Mouse (Mus musculus) midbrain, embryonic 10.5 days (tissue): ENCODE measurements around the gene Cadm4. TPM values are rescaled to one million over a fixed set of nuclear protein-coding genes. Genes with fewer than 3 reads are reported as not detected.
A peak's percentile ranks its signal among the peaks of the same experiment; 100 is the strongest.

Experiments
- DNase-seq: peaks from one replicate; pipeline ENCODE4 v3.0.0-alpha.2; 2017; ENCODE audit warnings: low spot score
- H3K27ac ChIP-seq: fragments of 300-500 bp; sonication (generic); replicated peaks from 2 replicates; pipeline ENCODE4 v1.5.1; 2016; ENCODE audit warnings: mild to moderate bottlenecking
- H3K27me3 ChIP-seq: fragments of 300-500 bp; sonication (generic); 2 replicates; pipeline ENCODE4 v1.6.1; 2016; ENCODE audit warnings: low read depth, mild to moderate bottlenecking; ENCODE audit not compliant: poor library complexity, severe bottlenecking
- H3K36me3 ChIP-seq: fragments of 300-500 bp; sonication (generic); 2 replicates; pipeline ENCODE4 v1.6.1; 2016; ENCODE audit warnings: mild to moderate bottlenecking, moderate library complexity
- H3K4me1 ChIP-seq: fragments of 300-500 bp; sonication (generic); 2 replicates; pipeline ENCODE4 v1.6.1; 2016
- H3K4me3 ChIP-seq: fragments of 300-500 bp; sonication (generic); 2 replicates; pipeline ENCODE4 v1.5.1; 2016; ENCODE audit warnings: mild to moderate bottlenecking, moderate library complexity
- H3K9me3 ChIP-seq: fragments of 300-500 bp; sonication (generic); replicated peaks from 2 replicates; pipeline ENCODE4 v1.6.1; 2016; ENCODE audit warnings: mild to moderate bottlenecking
- WGBS: fragments of 180-500 bp; shearing (Covaris S2); methylation state at CpG from one replicate; pipeline ENCODE4 v1.1.7; 2016; 5-methylcytosine and 5-hydroxymethylcytosine counted together
- polyA plus RNA-seq: library from polyadenylated mRNA; unstranded; fragments of >200 nt; fragmentation: Nextera tagmentation; extraction: Ambion mirVana; gene quantifications from 2 replicates; pipeline ENCODE4 v1.2.1, GENCODE M21; 2016

Gene Cadm4
- polyA plus RNA-seq, 1 experiment from 2014 or later: 10.0 TPM

DNA sequence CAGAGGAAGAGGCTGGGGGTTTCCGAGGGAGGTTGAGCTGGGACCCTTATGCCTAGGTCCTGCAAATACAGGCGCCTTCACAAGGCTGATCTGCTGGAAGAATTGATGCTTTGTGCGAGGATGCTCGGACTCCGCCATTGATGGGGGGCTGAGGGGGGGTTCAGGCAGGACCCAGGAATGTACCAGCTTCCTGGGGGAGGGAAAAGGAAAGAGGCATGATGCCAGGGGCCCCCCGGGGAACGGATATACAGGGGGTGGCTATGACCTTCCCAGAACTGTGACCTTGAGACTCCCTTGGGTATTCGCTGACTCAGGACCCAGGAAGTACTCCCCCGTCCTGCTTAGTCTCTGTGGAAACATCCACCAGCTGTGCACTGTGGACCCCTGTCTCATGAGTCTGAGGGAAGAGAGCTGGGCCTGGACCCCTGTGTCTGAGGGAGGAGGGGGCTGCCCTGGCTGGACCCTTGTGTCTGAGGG, 4.9 kb downstream of the Cadm4 start:
- Histone ChIP-seq H3K4me3 (peak overlapping the region; percentile 35; the same call in 1 of the 2 replicates), H3K4me1 (peaks cover 50% of the 10 kb centered on the region), H3K9me3 (no peaks in the 10 kb centered on the region), H3K27me3 (peaks cover 32% of the 10 kb centered on the region), H3K36me3 (peaks cover 23% of the 10 kb centered on the region), H3K27ac (peak overlapping the region; percentile 81)
- WGBS: 72% methylated on average over 9 of the region's 9 CpGs
- DNase-seq: no peak

DNA sequence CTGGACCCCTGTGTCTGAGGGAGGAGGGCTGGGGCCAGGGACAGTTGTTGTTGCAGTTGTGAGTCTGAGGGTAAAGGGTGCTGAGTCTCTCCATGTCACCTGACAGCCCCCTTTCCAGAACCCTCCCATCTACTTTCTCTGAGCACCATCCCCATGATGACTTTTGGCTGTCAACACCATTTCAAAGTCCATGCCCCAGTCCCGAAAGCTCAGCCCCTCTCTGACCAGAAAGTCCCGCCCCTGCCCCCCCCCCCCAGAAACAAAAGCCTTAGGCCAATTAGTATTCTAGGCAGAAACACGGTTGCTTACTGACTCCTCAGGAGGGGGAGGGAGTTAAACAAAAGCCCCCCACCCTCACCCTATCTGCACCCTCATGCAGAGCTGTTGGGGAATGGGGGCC, 5.6 kb downstream of the Cadm4 start:
- Histone ChIP-seq H3K9me3 (no peaks in the 10 kb centered on the region), H3K4me3 (no peak overlapping the region), H3K36me3 (peaks cover 31% of the 10 kb centered on the region), H3K27me3 (peaks cover 26% of the 10 kb centered on the region), H3K27ac (peak overlapping the region; percentile 81), H3K4me1 (peaks cover 48% of the 10 kb centered on the region)
- 50% methylated on average over 3 of the region's 3 CpGs for WGBS
- DNase-seq: no peak

DNA sequence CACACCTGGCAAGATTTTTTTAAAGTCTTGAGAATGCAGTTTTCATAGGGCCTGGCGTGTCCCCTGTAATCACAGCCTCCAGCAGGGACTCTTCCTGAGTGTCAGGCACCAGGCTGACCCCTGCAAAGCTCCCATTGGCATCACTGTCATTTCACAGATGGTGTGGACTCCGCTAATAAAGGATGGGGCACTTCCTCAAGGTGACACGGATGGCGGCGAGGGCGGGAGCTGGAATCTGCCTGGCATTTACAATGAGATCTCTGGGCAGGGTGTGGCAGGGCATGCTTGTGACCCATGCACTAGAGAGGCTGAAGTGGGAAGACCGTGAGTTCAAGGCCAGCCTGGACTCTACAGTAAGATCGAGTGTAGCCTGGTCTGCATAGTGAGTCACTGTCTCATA, 6.5 kb downstream of the Cadm4 start:
- H3K27me3 ChIP-seq: peaks cover 18% of the 10 kb centered on the region; the same call in 1 of the 2 replicates
- peaks cover 31% of the 10 kb centered on the region for H3K36me3 ChIP-seq
- no peak overlapping the region for H3K4me3 ChIP-seq
- no peak for DNase-seq
- 88% methylated on average over 8 of the region's 8 CpGs for WGBS
- no peak overlapping the region for H3K27ac ChIP-seq
- peaks cover 41% of the 10 kb centered on the region for H3K4me1 ChIP-seq
- H3K9me3 ChIP-seq: no peaks in the 10 kb centered on the region

DNA sequence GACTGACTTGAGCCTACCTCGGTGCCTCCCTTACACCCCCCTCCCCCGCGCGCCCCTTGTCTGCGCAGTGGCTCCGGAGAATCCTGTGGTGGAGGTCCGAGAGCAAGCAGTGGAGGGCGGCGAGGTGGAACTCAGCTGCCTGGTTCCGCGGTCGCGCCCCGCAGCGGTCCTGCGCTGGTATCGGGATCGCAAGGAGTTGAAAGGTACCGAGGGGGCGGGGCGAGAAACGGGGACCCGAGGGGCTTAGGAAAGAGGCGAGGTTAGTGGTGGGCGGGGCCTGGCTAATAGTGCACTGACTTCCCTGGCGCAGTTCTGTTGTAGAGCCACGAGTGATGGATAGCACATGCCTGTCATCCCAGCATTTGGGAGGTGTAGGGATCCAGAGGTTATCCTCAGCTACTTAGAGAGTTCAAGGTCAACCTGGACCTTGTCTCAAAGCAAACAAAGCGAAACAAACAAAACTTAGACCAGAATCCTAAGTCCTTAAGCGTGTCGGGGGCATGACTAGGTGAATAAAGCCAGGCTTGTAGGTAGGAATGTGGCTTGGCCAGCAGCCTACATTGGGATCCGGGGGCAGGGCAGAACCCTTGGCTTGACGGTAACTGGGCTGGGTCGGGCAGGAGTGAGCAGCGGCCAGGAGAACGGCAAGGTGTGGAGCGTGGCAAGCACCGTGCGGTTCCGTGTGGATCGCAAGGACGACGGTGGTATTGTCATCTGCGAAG, 18.2 kb downstream of the Cadm4 start:
- Histone ChIP-seq H3K27me3 (peaks cover 66% of the 10 kb centered on the region), H3K36me3 (peaks cover 39% of the 10 kb centered on the region), H3K4me1 (peaks cover 34% of the 10 kb centered on the region), H3K27ac (no peak overlapping the region), H3K4me3 (peak overlapping the region; percentile 36), H3K9me3 (peaks cover 8% of the 10 kb centered on the region; the same call in 1 of the 2 replicates)
- peak; percentile 38 for DNase-seq
- 15% methylated on average over 43 of the region's 43 CpGs for WGBS

DNA sequence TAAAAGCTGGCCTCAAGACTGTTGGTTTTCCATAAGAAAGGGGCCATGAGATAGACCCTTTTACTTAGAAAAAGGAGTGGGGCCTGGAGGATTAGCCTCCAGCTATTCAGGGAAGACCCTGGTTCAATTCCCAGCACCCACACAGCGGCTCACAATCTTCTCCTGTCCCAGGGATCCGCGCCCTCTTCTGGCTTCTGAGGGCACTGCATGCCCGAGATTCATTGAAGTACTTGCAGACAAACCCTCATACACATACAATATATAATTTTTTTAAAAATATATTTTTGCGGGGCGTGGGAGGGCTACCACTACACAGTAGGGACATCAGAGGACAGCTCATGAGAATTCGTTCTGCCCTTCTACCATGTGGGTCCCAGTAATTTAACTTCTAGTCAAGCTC, 19.1 kb downstream of the Cadm4 start:
- 33% methylated on average over 7 of the region's 7 CpGs for WGBS
- Histone ChIP-seq H3K36me3 (peaks cover 38% of the 10 kb centered on the region), H3K4me3 (no peak overlapping the region), H3K27ac (no peak overlapping the region), H3K4me1 (peaks cover 44% of the 10 kb centered on the region), H3K9me3 (peaks cover 8% of the 10 kb centered on the region; the same call in 1 of the 2 replicates), H3K27me3 (peaks cover 66% of the 10 kb centered on the region)
- DNase-seq: peak; percentile 51

DNA sequence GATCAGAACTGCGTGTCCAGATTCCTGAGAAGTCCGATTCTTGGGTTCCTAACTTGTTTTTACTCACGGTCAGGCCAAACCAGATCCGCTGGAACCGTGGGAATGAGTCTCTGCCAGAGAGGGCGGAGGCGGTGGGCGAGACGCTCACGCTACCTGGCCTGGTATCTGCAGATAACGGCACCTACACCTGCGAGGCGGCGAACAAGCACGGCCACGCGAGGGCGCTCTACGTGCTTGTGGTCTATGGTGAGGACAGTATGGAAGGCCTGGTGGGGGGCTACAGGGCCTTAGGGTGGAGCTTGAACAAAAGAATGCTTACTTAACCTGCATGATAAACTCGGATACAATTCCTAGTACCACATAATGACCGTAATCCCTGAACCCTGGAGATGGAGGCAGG, 19.7 kb downstream of the Cadm4 start:
- no peak overlapping the region for H3K4me3 ChIP-seq
- H3K4me1 ChIP-seq: peaks cover 49% of the 10 kb centered on the region
- WGBS: 47% methylated on average over 21 of the region's 21 CpGs
- peaks cover 8% of the 10 kb centered on the region; the same call in 1 of the 2 replicates for H3K9me3 ChIP-seq
- DNase-seq: no peak
- H3K36me3 ChIP-seq: peaks cover 38% of the 10 kb centered on the region
- no peak overlapping the region for H3K27ac ChIP-seq
- peaks cover 66% of the 10 kb centered on the region for H3K27me3 ChIP-seq

DNA sequence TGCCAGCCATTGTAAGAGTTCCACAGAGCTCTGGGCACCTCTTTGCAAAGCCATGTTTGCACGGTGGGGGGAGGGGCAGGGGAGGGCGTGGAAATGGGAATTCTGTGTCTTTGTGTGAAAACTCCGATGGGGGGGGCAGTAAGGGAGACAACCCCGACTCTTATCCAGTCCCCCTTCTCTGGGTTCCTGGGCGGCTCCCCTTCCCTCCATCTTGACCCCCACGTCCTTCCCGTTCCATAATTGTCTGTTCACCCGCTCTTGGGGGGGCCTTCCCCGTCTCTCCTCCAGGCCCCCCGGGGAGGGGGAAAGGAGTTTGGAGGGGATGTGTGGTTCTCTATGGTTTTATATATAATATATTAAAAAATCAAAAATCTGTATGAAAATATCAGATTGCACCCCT, 22.2 kb downstream of the Cadm4 start:
- peaks cover 33% of the 10 kb centered on the region for H3K36me3 ChIP-seq
- H3K27ac ChIP-seq: peak overlapping the region; percentile 96; the same call in 1 of the 2 replicates
- H3K27me3 ChIP-seq: peaks cover 43% of the 10 kb centered on the region
- peaks cover 62% of the 10 kb centered on the region for H3K4me1 ChIP-seq
- DNase-seq: no peak
- WGBS: 24% methylated on average over 10 of the region's 10 CpGs
- peaks cover 8% of the 10 kb centered on the region; the same call in 1 of the 2 replicates for H3K9me3 ChIP-seq
- H3K4me3 ChIP-seq: 0 out of 2 replicates have a peak overlapping the region, but pooled peaks have one; percentile 27

DNA sequence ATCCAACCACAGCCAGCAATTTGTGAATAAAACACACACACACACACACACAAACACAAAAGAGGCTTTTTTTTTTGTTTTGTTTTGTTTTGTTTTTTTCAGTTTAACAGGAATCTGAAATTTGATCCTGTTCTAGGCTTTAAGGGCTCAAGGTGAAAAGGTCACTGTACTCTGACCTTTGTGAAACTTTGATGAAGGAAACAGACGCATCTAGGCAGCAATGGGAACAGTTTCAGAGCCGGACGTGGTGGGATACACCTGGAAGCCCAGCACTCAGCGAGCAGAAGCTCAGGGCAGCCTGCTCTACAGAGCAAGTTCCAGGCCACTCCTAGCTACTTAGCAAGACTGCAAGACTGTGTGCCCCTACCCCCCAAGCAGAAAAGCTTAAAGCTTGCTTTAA, 23.0 kb downstream of the Cadm4 start:
- whole genome bisulfite sequencing: 13% methylated on average over 4 of the region's 4 CpGs
- Histone ChIP-seq H3K4me1 (peaks cover 56% of the 10 kb centered on the region), H3K36me3 (peaks cover 33% of the 10 kb centered on the region), H3K4me3 (0 out of 2 replicates have a peak overlapping the region, but pooled peaks have one; percentile 65), H3K27me3 (peaks cover 35% of the 10 kb centered on the region), H3K9me3 (peaks cover 8% of the 10 kb centered on the region; the same call in 1 of the 2 replicates), H3K27ac (peak overlapping the region; percentile 96)
- DNase-seq: no peak

DNA sequence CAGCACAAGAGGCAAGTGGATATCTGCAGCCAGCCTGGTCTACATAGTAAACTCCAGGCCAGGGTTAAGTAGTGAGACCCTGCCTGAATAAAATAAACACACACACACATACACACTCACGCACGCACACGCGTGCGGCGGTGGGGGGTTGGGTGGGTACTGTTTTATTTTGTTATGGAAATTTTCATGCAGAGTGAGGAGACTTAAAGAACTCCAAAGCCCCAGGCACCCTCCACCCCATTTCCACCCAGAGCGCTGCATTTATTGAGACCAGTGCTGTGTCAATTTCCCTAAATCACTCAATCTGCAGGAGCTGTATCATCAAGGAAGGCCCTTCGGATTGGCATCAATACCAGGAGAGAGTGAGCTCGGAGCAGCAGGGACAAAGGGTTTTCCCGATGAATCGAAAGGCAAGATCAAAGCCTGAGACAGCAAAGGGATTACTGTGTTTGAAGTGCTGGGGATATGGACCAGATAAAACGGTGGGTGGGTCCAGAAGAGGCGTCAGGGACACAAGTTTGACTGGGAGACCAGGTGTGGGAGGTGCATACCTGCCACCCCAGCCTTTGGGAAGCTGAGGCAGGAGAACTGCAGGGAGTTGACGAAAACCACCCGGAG, 23.7 kb downstream of the Cadm4 start:
- Histone ChIP-seq H3K27me3 (peaks cover 28% of the 10 kb centered on the region), H3K36me3 (peaks cover 35% of the 10 kb centered on the region), H3K4me3 (peak overlapping the region; percentile 65), H3K9me3 (peaks cover 4% of the 10 kb centered on the region; the same call in 1 of the 2 replicates), H3K27ac (peak overlapping the region; percentile 96), H3K4me1 (peaks cover 49% of the 10 kb centered on the region)
- no peak for DNase-seq
- 12% methylated on average over 15 of the region's 15 CpGs for WGBS

DNA sequence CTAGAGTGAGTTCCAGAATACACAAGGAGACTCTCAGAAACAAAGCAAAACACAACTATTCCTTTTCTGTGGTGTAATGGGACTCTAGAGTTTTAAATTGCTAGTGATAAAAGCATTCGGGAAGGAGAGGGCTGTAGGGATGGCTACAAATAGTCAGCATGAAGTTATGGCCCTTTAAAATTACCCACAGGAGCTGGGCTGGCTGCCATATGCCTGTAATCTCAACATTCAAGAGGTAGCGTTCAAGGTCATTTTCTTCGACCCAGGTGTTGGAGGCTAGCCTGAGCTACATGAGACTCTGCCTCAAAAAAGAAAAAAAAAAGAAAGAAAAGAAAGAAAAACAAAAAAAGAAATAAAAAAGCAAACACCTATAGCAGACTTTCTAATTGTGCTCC, 24.2 kb downstream of the Cadm4 start:
- 14% methylated on average over 3 of the region's 3 CpGs for WGBS
- H3K9me3 ChIP-seq: no peaks in the 10 kb centered on the region
- H3K27ac ChIP-seq: peak overlapping the region; percentile 96
- peaks cover 49% of the 10 kb centered on the region for H3K4me1 ChIP-seq
- peak overlapping the region; percentile 65 for H3K4me3 ChIP-seq
- peaks cover 35% of the 10 kb centered on the region for H3K36me3 ChIP-seq
- DNase-seq: no peak
- peaks cover 23% of the 10 kb centered on the region for H3K27me3 ChIP-seq

DNA sequence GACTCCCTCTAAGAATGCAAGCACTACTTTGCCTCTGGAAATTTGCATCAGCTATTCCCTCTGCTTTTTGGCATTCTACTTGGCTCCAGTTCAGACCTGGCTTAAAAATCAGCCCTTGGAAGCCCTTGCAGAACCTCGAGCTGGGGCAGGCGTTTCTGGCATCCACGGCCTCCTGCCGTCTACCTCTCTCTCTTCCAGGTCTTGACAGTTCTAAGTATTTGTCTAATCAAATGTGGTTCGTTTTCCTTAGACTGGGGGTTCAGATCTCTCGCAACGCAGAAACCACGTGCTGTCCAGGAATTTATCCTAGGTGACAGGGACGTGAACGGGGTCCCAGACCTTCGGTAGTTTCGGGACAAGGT, 24.6 kb downstream of the Cadm4 start:
- peak overlapping the region; percentile 65 for H3K4me3 ChIP-seq
- no peaks in the 10 kb centered on the region for H3K9me3 ChIP-seq
- no peak for DNase-seq
- H3K27ac ChIP-seq: peak overlapping the region; percentile 96
- WGBS: under 1% methylated on average over 12 of the region's 12 CpGs
- H3K36me3 ChIP-seq: peaks cover 35% of the 10 kb centered on the region
- peaks cover 49% of the 10 kb centered on the region for H3K4me1 ChIP-seq
- peaks cover 19% of the 10 kb centered on the region for H3K27me3 ChIP-seq

DNA sequence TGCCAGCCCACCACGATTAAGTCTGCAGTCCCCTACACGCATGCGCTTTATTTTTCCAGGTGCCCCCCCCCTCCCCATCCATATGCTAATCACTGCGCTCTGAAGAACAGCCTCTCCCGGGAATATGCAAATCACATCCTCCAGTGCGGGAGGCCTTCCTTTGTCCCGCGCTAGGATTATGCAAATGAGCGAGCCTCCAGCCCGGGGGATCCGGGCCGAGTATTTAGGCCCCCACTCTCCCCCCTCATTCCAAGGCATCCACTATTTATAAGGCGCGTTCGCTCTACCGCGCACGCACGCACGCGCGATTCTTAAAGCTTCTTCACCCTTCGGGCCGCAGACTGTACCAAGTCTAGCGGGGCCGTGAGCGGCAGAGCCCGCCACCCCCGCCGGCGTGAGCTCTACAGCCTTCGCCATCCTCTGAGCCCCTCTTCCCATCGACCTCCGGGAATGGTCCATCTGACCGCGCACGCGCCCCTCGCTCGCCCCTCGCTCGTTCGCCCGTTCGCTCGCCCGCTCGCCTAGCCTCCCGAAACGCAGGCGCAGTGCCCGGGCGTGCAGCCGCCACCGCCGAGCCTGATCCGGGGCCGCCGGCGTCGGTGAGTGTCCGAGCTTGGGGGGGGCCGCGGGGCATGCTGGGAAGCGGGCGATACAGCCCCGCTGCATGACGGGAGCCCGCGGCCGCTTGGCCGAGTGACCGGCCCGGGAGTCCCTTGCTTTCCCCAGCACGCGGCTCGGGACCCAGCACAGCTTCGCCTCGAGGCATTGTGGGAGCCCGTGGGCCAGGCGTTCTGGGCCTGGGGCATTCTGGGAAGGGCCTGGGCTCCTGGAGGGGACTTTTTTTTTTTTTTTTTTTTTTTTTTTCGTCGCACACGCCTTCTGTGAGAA, 25.3 kb downstream of the Cadm4 start, which contains the start of gene Zfp428:
Zfp428 (plus strand) TSS at position 169 of the 888 bp plus-strand sequence.
- H3K27ac ChIP-seq: peak within 1 kb of the TSS; percentile 96
- H3K4me3 ChIP-seq: peak within 1 kb of the TSS; percentile 65
- no peaks in the 10 kb centered on the region for H3K9me3 ChIP-seq
- DNase-seq: peak; percentile 92
- peaks cover 35% of the 10 kb centered on the region for H3K36me3 ChIP-seq
- H3K27me3 ChIP-seq: peaks cover 12% of the 10 kb centered on the region
- WGBS: under 1% methylated on average over 84 of the region's 84 CpGs
- peaks cover 49% of the 10 kb centered on the region for H3K4me1 ChIP-seq
